Comparison of ENCODE assay signal across 9 mouse cellular contexts in genomic region chr6:53801893-53802286, GRCm38 (mm10). TPM values are rescaled to one million over a fixed set of nuclear protein-coding genes. Genes with fewer than 3 reads are reported as not detected.
DNase-seq lines count a peak whose midpoint lies in the region; ATAC-seq lines count a peak whose summit lies in the region.
"Had no signal": no experiment of that assay in that cellular context is flagged by ENCODE, and none has a peak within 500 bp of the region (broad histone marks: within the 10 kb centered on the region; RNA-seq: fewer than 3 reads in every experiment).

No protein-coding gene starts in this region.

- H3K4me3 ChIP-seq in heart, embryonic 12.5 days, result no peak overlapping the region

- peaks cover 15% of the 10 kb centered on the region for H3K4me1 ChIP-seq in heart, embryonic 12.5 days (replicated peaks)

- no peaks in the 10 kb centered on the region for H3K27me3 ChIP-seq in heart, embryonic 12.5 days (replicated peaks)

- peak; percentile 68 to 80 for DNase-seq in heart, adult 18-20 months
- DNase-seq in 416B (ENCODE audit: low read depth), result peak; percentile 69
- DNase-seq in adrenal gland, postnatal 10 days, result peak; percentile 71
- DNase-seq in heart, postnatal 25 days (ENCODE audit: low spot score), result peak; percentile 65
- DNase-seq in thymus, adult 18-20 months, result no peak
- no peak for DNase-seq in embryo, embryonic 11 days

- H3K36me3 ChIP-seq in heart, embryonic 12.5 days, result no peaks in the 10 kb centered on the region

- intact Hi-C loops in heart, postnatal 25 days (cut with DNase I), result no loop called here

- WGBS in heart, embryonic 12.5 days, result 35% methylated on average over 5 of the region's 5 CpGs

- no peak overlapping the region for H3K4me2 ChIP-seq in heart, embryonic 12.5 days

- H3K9me3 ChIP-seq in heart, embryonic 12.5 days (replicated peaks), result no peaks in the 10 kb centered on the region

- H3K27ac ChIP-seq in heart, embryonic 12.5 days (ENCODE audit: poor library complexity, severe bottlenecking), result no peak overlapping the region

- no peak overlapping the region for H3K9ac ChIP-seq in heart, embryonic 12.5 days

- ATAC-seq in heart, embryonic 12.5 days (ENCODE audit: insufficient number of reproducible peaks, low FRiP score), result no peak
- ATAC-seq in erythroid progenitor cell, adult 5-6 weeks (replicated peaks; ENCODE audit: low FRiP score, poor library complexity, severe bottlenecking), result no peak

RNA-seq across cellular contexts. Expression of gene Tril, which starts 18.7 kb away (rescaled TPM):
- total RNA-seq in heart, adult 18-20 months (2021), result 1 to 10 TPM; 2.8 to 3.2 TPM
- polyA plus RNA-seq in heart, embryonic 12.5 days (2016; fragmentation: Nextera tagmentation; extraction: Ambion mirVana), result 8.3 and 10.5 TPM in 2 replicates
- 10 to 100 TPM; 14.2 to 17.8 TPM for total RNA-seq in adrenal gland, postnatal 10 days (2021)
- 1 to 10 TPM; 4.7 to 5.5 TPM for total RNA-seq in heart, postnatal 25 days (2021)
- total RNA-seq in erythroid progenitor cell, adult 5-6 weeks (2015; ENCODE audit: low replicate concordance), result not detected in 2 replicates
- total RNA-seq in erythroid progenitor cell, adult 5-6 weeks (2017; ENCODE audit: low replicate concordance), result not detected in 2 replicates
- total RNA-seq: MEL had no signal

Comparison
In these comparisons a context has a peak if more than half of its experiments do, and no peak if none do; other contexts are left out.
1. DNase-seq: peak in heart, adult 18-20 months (2 of 2), 416B (single experiment), adrenal gland, postnatal 10 days (single experiment) and heart, postnatal 25 days (single experiment); none in thymus, adult 18-20 months (0 of 2) and embryo, embryonic 11 days (single experiment).